Mouse (Mus musculus): Measurements from ENCODE around the gene Rps2. TPM values are rescaled to one million over a fixed set of nuclear protein-coding genes. Genes with fewer than 3 reads are reported as not detected.

Rps2 gene
- total and polyA plus RNA-seq, 3 experiments, result 675 to 2,277 (median 722) TPM

DNA sequence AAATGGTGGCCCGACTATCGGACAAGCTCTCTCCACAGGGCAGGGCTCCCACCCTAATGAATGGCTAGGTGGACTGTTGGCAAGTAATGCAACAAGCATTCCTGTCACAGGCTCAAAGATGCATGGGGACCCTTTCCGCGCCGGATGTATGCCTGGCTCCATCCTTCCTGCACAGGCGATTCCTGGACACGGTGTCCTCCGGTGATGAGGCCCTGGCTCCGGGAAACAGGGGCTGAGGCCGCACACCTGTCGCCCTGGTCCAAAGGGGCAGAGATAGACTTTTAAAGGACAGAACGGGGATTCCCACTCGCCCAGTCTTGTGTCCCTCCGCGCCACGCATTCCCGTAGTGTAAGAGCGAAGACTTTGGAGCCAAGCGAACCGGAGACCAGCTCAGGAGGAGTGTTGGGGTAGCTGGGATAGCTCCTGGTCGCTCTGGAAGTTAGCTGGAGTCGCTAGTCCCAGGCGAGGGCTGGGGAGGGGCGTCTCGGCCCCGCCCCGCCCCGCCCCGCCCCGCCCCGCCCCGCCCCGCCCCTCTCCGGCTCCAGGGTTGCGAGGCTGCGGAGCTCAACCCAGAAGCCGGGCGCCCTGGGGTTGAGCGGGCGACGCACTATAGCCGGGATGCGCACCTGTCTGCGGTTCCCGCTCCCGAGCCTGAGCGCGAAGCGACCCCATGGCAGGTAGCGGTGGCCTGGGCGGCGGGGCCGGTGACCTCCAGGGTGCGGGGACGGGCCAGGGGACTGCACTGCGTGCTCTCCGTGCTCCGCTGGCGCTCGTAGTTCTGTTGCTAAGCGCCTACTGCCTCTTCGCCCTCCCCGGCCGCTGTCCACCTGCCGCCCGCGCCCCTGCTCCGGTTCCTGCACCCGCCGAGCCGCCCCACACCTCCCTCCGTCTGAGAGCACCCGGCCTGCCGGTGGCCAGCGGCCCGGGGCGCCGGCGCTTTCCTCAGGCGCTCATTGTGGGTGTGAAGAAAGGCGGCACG, 34.8 kb downstream of the Rps2 start, which contains the start of gene Hs3st6:
Gene Hs3st6 (plus strand): TSS at position 574 of the 980 bp plus-strand sequence.
- no peak within 1 kb of the TSS for H3K27ac ChIP-seq
- intact Hi-C loops (cut with DNase I), result no loop called here
- TF ChIP-seq CTCF (IDR thresholded peaks at IDR 0.05) (no peak), EP300 (IDR thresholded peaks at IDR 0.05; ENCODE audit: insufficient read depth, low read depth, low read length) (no peak), POLR2A (IDR thresholded peaks at IDR 0.05; ENCODE audit: insufficient read depth, low read depth, low read length) (no peak)
- peak in 1 of 2 experiments; percentile 32 for DNase-seq
- peaks cover 17% of the 10 kb centered on the region for H3K27me3 ChIP-seq (ENCODE audit: control insufficient read depth, insufficient read depth, low read length)
- H3K4me3 ChIP-seq, result peak within 1 kb of the TSS; percentile 34
- H3K4me1 ChIP-seq (ENCODE audit: control insufficient read depth, insufficient read depth, low read length), result no peaks in the 10 kb centered on the region; the same call in 1 of the 2 replicates
- no peaks in the 10 kb centered on the region for H3K36me3 ChIP-seq (ENCODE audit: control insufficient read depth, insufficient read depth, low read length)
- WGBS, result under 1% methylated on average over 70 of the region's 82 CpGs
- no peaks in the 10 kb centered on the region for H3K79me2 ChIP-seq (replicated peaks; ENCODE audit: control insufficient read depth, insufficient read depth, low read length)
- H3K9ac ChIP-seq (ENCODE audit: low read depth, low read length), result peak within 1 kb of the TSS; percentile 40

DNA sequence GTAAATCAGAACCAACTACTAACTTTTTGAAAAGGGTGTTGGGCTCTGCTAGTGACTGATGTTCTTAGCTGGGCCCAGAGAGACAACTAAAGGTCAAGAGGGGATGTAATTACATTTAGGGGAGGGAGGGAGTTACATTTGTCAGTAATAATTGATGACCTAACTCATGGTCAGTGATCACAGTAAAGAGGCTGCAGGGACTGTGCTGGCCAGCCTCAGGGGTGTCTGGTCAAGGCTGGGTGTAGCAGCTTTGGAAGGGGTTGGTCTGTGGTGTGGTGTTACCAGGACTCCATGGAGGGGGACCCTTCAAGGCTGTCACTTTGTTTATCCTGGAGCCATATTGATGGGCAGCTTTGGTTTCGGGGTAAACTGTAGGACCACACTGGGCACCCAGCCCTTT, 39.5 kb downstream of the Rps2 start:
- DNase-seq, result no peak
- Histone ChIP-seq H3K4me1 (ENCODE audit: control insufficient read depth, insufficient read depth, low read length) (no peaks in the 10 kb centered on the region; the same call in 1 of the 2 replicates), H3K36me3 (ENCODE audit: control insufficient read depth, insufficient read depth, low read length) (no peaks in the 10 kb centered on the region), H3K9ac (ENCODE audit: low read depth, low read length) (no peak overlapping the region), H3K79me2 (replicated peaks; ENCODE audit: control insufficient read depth, insufficient read depth, low read length) (no peaks in the 10 kb centered on the region), H3K27ac (no peak overlapping the region), H3K4me3 (no peak overlapping the region), H3K27me3 (ENCODE audit: control insufficient read depth, insufficient read depth, low read length) (peaks cover 10% of the 10 kb centered on the region)
- 69% methylated on average over 1 of the region's 1 CpGs for WGBS
- TF ChIP-seq POLR2A (IDR thresholded peaks at IDR 0.05; ENCODE audit: insufficient read depth, low read depth, low read length) (no peak), CTCF (IDR thresholded peaks at IDR 0.05) (no peak), EP300 (IDR thresholded peaks at IDR 0.05; ENCODE audit: insufficient read depth, low read depth, low read length) (no peak)
- intact Hi-C loops (cut with DNase I), result no loop called here

DNA sequence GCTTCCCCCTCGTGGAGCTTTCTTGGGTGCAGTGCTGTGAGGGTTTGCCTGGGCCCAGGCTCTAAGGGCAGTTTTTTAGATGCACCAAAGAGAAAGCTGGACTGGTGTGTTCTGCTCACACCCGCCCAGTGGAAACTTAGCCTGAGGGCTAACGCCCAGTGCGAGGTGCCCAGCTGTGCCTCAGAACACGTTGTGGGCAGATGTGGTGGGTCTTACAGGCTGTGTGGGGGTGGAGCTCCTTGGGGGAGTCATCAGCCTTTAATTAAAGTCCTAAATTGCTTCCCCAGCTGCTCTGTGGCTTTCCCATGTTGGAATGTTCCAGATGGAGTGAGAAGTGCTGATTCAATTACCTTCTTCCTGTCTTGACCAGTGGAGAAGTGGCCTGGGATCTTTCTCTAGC, 43.2 kb downstream of the Rps2 start:
- no peak overlapping the region for H3K27ac ChIP-seq
- H3K4me1 ChIP-seq (ENCODE audit: control insufficient read depth, insufficient read depth, low read length), result no peaks in the 10 kb centered on the region
- H3K36me3 ChIP-seq (ENCODE audit: control insufficient read depth, insufficient read depth, low read length), result no peaks in the 10 kb centered on the region
- 53% methylated on average over 5 of the region's 5 CpGs for WGBS
- H3K9ac ChIP-seq (ENCODE audit: low read depth, low read length), result no peak overlapping the region
- intact Hi-C loops (cut with DNase I), result no loop called here
- no peak for DNase-seq
- H3K27me3 ChIP-seq (ENCODE audit: control insufficient read depth, insufficient read depth, low read length), result no peaks in the 10 kb centered on the region
- H3K79me2 ChIP-seq (replicated peaks; ENCODE audit: control insufficient read depth, insufficient read depth, low read length), result no peaks in the 10 kb centered on the region
- no peak overlapping the region for H3K4me3 ChIP-seq
- TF ChIP-seq EP300 (IDR thresholded peaks at IDR 0.05; ENCODE audit: insufficient read depth, low read depth, low read length) (no peak), POLR2A (IDR thresholded peaks at IDR 0.05; ENCODE audit: insufficient read depth, low read depth, low read length) (no peak), CTCF (IDR thresholded peaks at IDR 0.05) (no peak)

DNA sequence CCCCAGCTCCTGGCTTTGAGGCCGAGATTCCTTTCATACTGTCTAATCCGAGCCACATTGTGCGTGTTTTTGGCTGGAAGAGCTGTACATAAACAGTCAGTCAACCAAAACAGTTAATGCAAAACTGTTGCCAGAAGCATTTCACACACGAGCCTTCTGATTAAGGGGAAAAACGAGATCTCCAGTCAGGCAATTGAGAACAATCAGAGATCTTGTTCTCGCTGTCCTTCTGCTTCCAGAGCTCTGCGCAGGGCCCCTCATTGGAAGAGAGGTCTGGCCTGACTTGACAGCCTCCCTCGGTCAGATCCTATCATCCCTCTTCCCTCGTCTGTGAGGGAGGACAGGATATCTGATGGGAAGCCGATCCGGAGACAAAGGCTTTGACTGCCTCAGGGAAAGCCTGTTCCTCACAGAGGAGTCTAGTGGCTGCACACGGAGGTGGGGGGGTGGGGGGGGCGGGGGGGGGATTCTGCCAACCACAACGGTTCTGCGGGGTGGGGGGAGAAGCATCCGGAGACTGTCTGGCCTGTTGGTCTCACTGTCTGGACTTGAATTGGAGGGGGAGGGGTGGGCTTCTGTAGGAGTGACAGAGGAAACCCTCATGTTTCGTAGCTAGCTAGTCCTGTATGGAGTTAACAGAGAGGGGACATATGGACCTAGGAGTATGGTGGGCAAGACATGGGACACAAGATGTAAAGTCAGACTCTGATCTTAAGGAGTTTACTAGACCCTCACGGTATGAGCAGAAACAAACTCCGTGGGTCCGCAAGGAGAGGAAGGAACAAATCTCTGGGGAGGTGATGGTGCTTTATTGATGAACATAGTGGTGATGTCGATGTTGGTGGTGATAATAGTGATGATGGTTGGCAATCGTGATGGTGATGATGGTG, 47.3 kb downstream of the Rps2 start:
- Histone ChIP-seq H3K79me2 (replicated peaks; ENCODE audit: control insufficient read depth, insufficient read depth, low read length) (no peaks in the 10 kb centered on the region), H3K27ac (no peak overlapping the region), H3K9ac (ENCODE audit: low read depth, low read length) (no peak overlapping the region), H3K4me3 (no peak overlapping the region), H3K27me3 (ENCODE audit: control insufficient read depth, insufficient read depth, low read length) (no peaks in the 10 kb centered on the region), H3K4me1 (ENCODE audit: control insufficient read depth, insufficient read depth, low read length) (no peaks in the 10 kb centered on the region), H3K36me3 (ENCODE audit: control insufficient read depth, insufficient read depth, low read length) (no peaks in the 10 kb centered on the region)
- intact Hi-C loops (cut with DNase I), result no loop called here
- DNase-seq, result no peak
- WGBS, result 39% methylated on average over 21 of the region's 22 CpGs
- TF ChIP-seq POLR2A (IDR thresholded peaks at IDR 0.05; ENCODE audit: insufficient read depth, low read depth, low read length) (no peak), CTCF (IDR thresholded peaks at IDR 0.05) (no peak), EP300 (IDR thresholded peaks at IDR 0.05; ENCODE audit: insufficient read depth, low read depth, low read length) (no peak)

DNA sequence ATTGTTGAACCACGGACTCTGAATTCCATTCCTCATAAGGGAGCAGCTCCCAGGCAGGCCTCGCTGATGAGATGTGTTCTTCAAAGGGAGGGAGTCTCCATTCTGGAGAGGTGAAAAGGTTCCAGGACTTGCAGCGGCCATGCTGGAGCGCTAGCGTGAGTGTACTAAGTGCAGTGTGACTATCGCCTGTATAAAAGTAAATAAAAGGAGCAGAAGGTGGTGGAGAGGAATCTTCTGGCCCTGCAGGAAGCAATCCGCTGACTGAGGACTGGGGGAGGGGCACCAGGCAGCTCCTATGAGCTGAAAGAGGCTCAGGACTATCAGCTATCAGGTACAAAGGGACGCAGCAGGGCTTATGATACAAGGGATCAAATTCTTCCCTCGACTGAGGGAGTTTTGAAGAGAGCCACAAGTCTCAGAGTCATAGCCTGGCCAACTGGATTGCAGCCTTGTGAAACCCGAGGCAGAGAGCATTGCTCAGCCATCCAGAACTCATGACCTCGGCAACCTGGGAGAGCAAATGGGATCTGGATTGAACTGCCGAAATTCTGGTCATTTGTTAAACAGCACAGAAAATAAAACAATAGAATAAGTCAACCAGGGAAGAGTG, 48.5 kb downstream of the Rps2 start:
- Histone ChIP-seq H3K27ac (no peak overlapping the region), H3K36me3 (ENCODE audit: control insufficient read depth, insufficient read depth, low read length) (no peaks in the 10 kb centered on the region), H3K9ac (ENCODE audit: low read depth, low read length) (no peak overlapping the region), H3K27me3 (ENCODE audit: control insufficient read depth, insufficient read depth, low read length) (no peaks in the 10 kb centered on the region), H3K4me1 (ENCODE audit: control insufficient read depth, insufficient read depth, low read length) (no peaks in the 10 kb centered on the region), H3K4me3 (no peak overlapping the region), H3K79me2 (replicated peaks; ENCODE audit: control insufficient read depth, insufficient read depth, low read length) (no peaks in the 10 kb centered on the region)
- TF ChIP-seq CTCF (IDR thresholded peaks at IDR 0.05), result no peak
- TF ChIP-seq POLR2A (IDR thresholded peaks at IDR 0.05; ENCODE audit: insufficient read depth, low read depth, low read length), result no peak
- no peak for TF ChIP-seq EP300 (IDR thresholded peaks at IDR 0.05; ENCODE audit: insufficient read depth, low read depth, low read length)
- DNase-seq, result no peak
- intact Hi-C loops (cut with DNase I), result no loop called here
- 40% methylated on average over 12 of the region's 12 CpGs for WGBS

Data from heart, adult 2 months (tissue).